Mouse (Mus musculus): ENCODE results near the gene Shc3. TPM values are rescaled to one million over a fixed set of nuclear protein-coding genes. Genes with fewer than 3 reads are reported as not detected.

Shc3 gene
- polyA plus RNA-seq, 1 experiment from 2014 or later, result 2.8 TPM

GRCm38 (mm10) chr13:51405731-51406320, 163.4 kb downstream of the Shc3 start:
- no peaks in the 10 kb centered on the region for H3K36me3 ChIP-seq
- no peaks in the 10 kb centered on the region for H3K9me3 ChIP-seq (replicated peaks)
- DNase-seq (ENCODE audit: low spot score), result no peak
- peaks cover 36% of the 10 kb centered on the region for H3K4me1 ChIP-seq
- H3K27me3 ChIP-seq (ENCODE audit: low read depth, poor library complexity, severe bottlenecking), result peaks cover 45% of the 10 kb centered on the region
- 92% methylated on average over 13 of the region's 13 CpGs for WGBS
- H3K4me3 ChIP-seq, result no peak overlapping the region
- H3K27ac ChIP-seq (replicated peaks), result no peak overlapping the region

GRCm38 (mm10) chr13:51404566-51404965, 164.7 kb downstream of the Shc3 start:
- H3K27ac ChIP-seq (replicated peaks), result no peak overlapping the region
- no peaks in the 10 kb centered on the region for H3K36me3 ChIP-seq
- H3K4me1 ChIP-seq, result peaks cover 42% of the 10 kb centered on the region
- 96% methylated on average over 4 of the region's 4 CpGs for WGBS
- no peaks in the 10 kb centered on the region for H3K9me3 ChIP-seq (replicated peaks)
- no peak for DNase-seq (ENCODE audit: low spot score)
- H3K27me3 ChIP-seq (ENCODE audit: low read depth, poor library complexity, severe bottlenecking), result peaks cover 32% of the 10 kb centered on the region
- no peak overlapping the region for H3K4me3 ChIP-seq

GRCm38 (mm10) chr13:51400736-51401501, 168.3 kb downstream of the Shc3 start:
- Histone ChIP-seq H3K36me3 (no peaks in the 10 kb centered on the region), H3K4me3 (peak overlapping the region; percentile 55), H3K27ac (replicated peaks) (peak overlapping the region; percentile 79), H3K27me3 (ENCODE audit: low read depth, poor library complexity, severe bottlenecking) (no peaks in the 10 kb centered on the region), H3K9me3 (replicated peaks) (no peaks in the 10 kb centered on the region), H3K4me1 (peaks cover 15% of the 10 kb centered on the region)
- peak; percentile 64 for DNase-seq (ENCODE audit: low spot score)
- WGBS, result 12% methylated on average over 20 of the region's 20 CpGs

GRCm38 (mm10) chr13:51400186-51400719, 169.0 kb downstream of the Shc3 start:
- Histone ChIP-seq H3K36me3 (no peaks in the 10 kb centered on the region), H3K27ac (replicated peaks) (peak overlapping the region; percentile 79), H3K4me3 (peak overlapping the region; percentile 55), H3K9me3 (replicated peaks) (peaks cover 3% of the 10 kb centered on the region; the same call in 1 of the 2 replicates), H3K27me3 (ENCODE audit: low read depth, poor library complexity, severe bottlenecking) (no peaks in the 10 kb centered on the region), H3K4me1 (peaks cover 15% of the 10 kb centered on the region)
- 38% methylated on average over 14 of the region's 14 CpGs for WGBS
- DNase-seq (ENCODE audit: low spot score), result peak; percentile 29

GRCm38 (mm10) chr13:51399562-51399961, 169.7 kb downstream of the Shc3 start:
- Histone ChIP-seq H3K27ac (replicated peaks) (no peak overlapping the region), H3K4me1 (peaks cover 15% of the 10 kb centered on the region), H3K27me3 (ENCODE audit: low read depth, poor library complexity, severe bottlenecking) (no peaks in the 10 kb centered on the region), H3K4me3 (no peak overlapping the region), H3K9me3 (replicated peaks) (peaks cover 9% of the 10 kb centered on the region), H3K36me3 (no peaks in the 10 kb centered on the region)
- DNase-seq (ENCODE audit: low spot score), result no peak
- 92% methylated on average over 3 of the region's 3 CpGs for whole genome bisulfite sequencing

GRCm38 (mm10) chr13:51397861-51398260, 171.4 kb downstream of the Shc3 start:
- H3K27me3 ChIP-seq (ENCODE audit: low read depth, poor library complexity, severe bottlenecking), result no peaks in the 10 kb centered on the region
- H3K36me3 ChIP-seq, result no peaks in the 10 kb centered on the region
- no peak overlapping the region for H3K27ac ChIP-seq (replicated peaks)
- no peak overlapping the region for H3K4me3 ChIP-seq
- DNase-seq (ENCODE audit: low spot score), result no peak
- peaks cover 15% of the 10 kb centered on the region for H3K4me1 ChIP-seq
- peaks cover 9% of the 10 kb centered on the region for H3K9me3 ChIP-seq (replicated peaks)
- WGBS, result 86% methylated on average over 6 of the region's 6 CpGs

GRCm38 (mm10) chr13:51392256-51392655, 177.0 kb downstream of the Shc3 start:
- WGBS, result no CpG with 5 or more reads among the region's 1 CpGs

GRCm38 (mm10) chr13:51391359-51391916, 177.8 kb downstream of the Shc3 start:
- no peak overlapping the region for H3K4me3 ChIP-seq
- H3K36me3 ChIP-seq, result no peaks in the 10 kb centered on the region
- peaks cover 9% of the 10 kb centered on the region for H3K9me3 ChIP-seq (replicated peaks)
- no peak for DNase-seq (ENCODE audit: low spot score)
- no peaks in the 10 kb centered on the region for H3K27me3 ChIP-seq (ENCODE audit: low read depth, poor library complexity, severe bottlenecking)
- H3K4me1 ChIP-seq, result peaks cover 21% of the 10 kb centered on the region
- H3K27ac ChIP-seq (replicated peaks), result no peak overlapping the region
- WGBS, result 90% methylated on average over 6 of the region's 6 CpGs

More at GRCm38 (mm10) chr13:51392256-51392655, 177.0 kb downstream of the Shc3 start:
- Histone ChIP-seq H3K27me3 (ENCODE audit: low read depth, poor library complexity, severe bottlenecking) (no peaks in the 10 kb centered on the region), H3K36me3 (no peaks in the 10 kb centered on the region), H3K9me3 (replicated peaks) (peaks cover 9% of the 10 kb centered on the region), H3K4me3 (no peak overlapping the region), H3K4me1 (peaks cover 21% of the 10 kb centered on the region), H3K27ac (replicated peaks) (no peak overlapping the region)
- DNase-seq (ENCODE audit: low spot score), result no peak

- Histone ChIP-seq H3K27ac (replicated peaks) (0 out of 2 replicates have a peak overlapping the region, but pooled peaks have one; percentile 38), H3K4me1 (peaks cover 21% of the 10 kb centered on the region)
- 78% methylated on average over 4 of the region's 4 CpGs for WGBS
Observed at GRCm38 (mm10) chr13:51390398-51390797, 178.8 kb downstream of the Shc3 start.

GRCm38 (mm10) chr13:51387908-51388307, 181.3 kb downstream of the Shc3 start:
- Histone ChIP-seq H3K27ac (replicated peaks) (no peak overlapping the region), H3K27me3 (ENCODE audit: low read depth, poor library complexity, severe bottlenecking) (no peaks in the 10 kb centered on the region), H3K36me3 (no peaks in the 10 kb centered on the region), H3K4me1 (peaks cover 26% of the 10 kb centered on the region), H3K9me3 (replicated peaks) (0 out of 2 replicates have a peak, but pooled peaks cover 1% of the 10 kb centered on the region), H3K4me3 (no peak overlapping the region)
- WGBS, result 59% methylated on average over 4 of the region's 4 CpGs
- DNase-seq (ENCODE audit: low spot score), result no peak

More at GRCm38 (mm10) chr13:51390398-51390797, 178.8 kb downstream of the Shc3 start:
- H3K9me3 ChIP-seq (replicated peaks), result peaks cover 8% of the 10 kb centered on the region
- H3K4me3 ChIP-seq, result no peak overlapping the region
- no peaks in the 10 kb centered on the region for H3K36me3 ChIP-seq
- H3K27me3 ChIP-seq (ENCODE audit: low read depth, poor library complexity, severe bottlenecking), result no peaks in the 10 kb centered on the region
- no peak for DNase-seq (ENCODE audit: low spot score)

GRCm38 (mm10) chr13:51384899-51385298, 184.3 kb downstream of the Shc3 start:
- H3K27me3 ChIP-seq (ENCODE audit: low read depth, poor library complexity, severe bottlenecking), result no peaks in the 10 kb centered on the region
- no peak overlapping the region for H3K4me3 ChIP-seq
- no peak for DNase-seq (ENCODE audit: low spot score)
- H3K4me1 ChIP-seq, result peaks cover 26% of the 10 kb centered on the region
- WGBS, result 71% methylated on average over 2 of the region's 2 CpGs
- H3K36me3 ChIP-seq, result no peaks in the 10 kb centered on the region
- H3K9me3 ChIP-seq (replicated peaks), result 0 out of 2 replicates have a peak, but pooled peaks cover 4% of the 10 kb centered on the region
- H3K27ac ChIP-seq (replicated peaks), result no peak overlapping the region

- DNase-seq (ENCODE audit: low spot score), result no peak
- Histone ChIP-seq H3K36me3 (no peaks in the 10 kb centered on the region), H3K27me3 (ENCODE audit: low read depth, poor library complexity, severe bottlenecking) (no peaks in the 10 kb centered on the region), H3K4me3 (no peak overlapping the region), H3K27ac (replicated peaks) (no peak overlapping the region), H3K4me1 (peaks cover 34% of the 10 kb centered on the region), H3K9me3 (replicated peaks) (0 out of 2 replicates have a peak, but pooled peaks cover 4% of the 10 kb centered on the region)
- WGBS, result 92% methylated on average over 6 of the region's 6 CpGs
Observed at GRCm38 (mm10) chr13:51381498-51381897, 187.7 kb downstream of the Shc3 start.
